Mouse (Mus musculus) v-Abl transformed pro-B cells (cell line): ENCODE results near the gene Slc25a54.

Source experiments
- in situ Hi-C, 2 experiments: fragments of 400-800 bp; cut with MboI; formaldehyde crosslinking; loops; one replicate each; pipeline ENCODE4 v1.15.1; 2025; ENCODE audit not compliant: unreplicated experiment in 2 of 2

Gene Slc25a54

GRCm38 (mm10) chr3:109080169-109080568 lies at the start of gene Slc25a54:
Gene Slc25a54, plus strand, starts transcription at chr3:109080469.
- in situ Hi-C loops, result no loop called here

GRCm38 (mm10) chr3:109030817-109031216 lies 49.5 kb upstream of the Slc25a54 start:
- in situ Hi-C loops, result no loop called here

DNA sequence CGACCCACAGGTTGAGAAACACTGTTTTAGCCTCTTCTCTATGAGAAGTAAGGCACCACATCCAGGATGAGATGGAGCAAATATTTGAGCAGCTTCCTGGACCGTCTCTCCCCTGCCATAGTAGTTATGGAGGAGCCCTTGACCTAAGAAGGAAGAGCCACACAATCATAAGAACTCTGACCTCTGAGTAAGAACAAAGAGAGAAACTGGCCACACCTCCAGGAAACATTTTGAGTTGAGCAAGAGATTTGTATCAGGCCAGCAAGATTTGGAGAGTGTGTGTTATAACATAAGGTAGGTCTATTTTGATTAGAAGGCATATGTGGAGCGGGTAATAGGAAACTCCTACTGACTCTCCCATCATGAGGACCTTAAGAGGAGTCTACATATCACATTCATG lies 48.6 kb upstream of the Slc25a54 start:
- in situ Hi-C loops, result no loop called here

- in situ Hi-C loops, result no loop called here
These were observed 48.0 kb upstream of the Slc25a54 start for GRCm38 (mm10) chr3:109032306-109032705.

GRCm38 (mm10) chr3:109034411-109034810 lies 45.9 kb upstream of the Slc25a54 start:
- in situ Hi-C loops, result no loop called here

- in situ Hi-C loops, result no loop called here
These were observed 39.4 kb upstream of the Slc25a54 start for GRCm38 (mm10) chr3:109040908-109041307.

GRCm38 (mm10) chr3:109043395-109043794 lies 36.9 kb upstream of the Slc25a54 start:
- in situ Hi-C loops, result no loop called here

DNA sequence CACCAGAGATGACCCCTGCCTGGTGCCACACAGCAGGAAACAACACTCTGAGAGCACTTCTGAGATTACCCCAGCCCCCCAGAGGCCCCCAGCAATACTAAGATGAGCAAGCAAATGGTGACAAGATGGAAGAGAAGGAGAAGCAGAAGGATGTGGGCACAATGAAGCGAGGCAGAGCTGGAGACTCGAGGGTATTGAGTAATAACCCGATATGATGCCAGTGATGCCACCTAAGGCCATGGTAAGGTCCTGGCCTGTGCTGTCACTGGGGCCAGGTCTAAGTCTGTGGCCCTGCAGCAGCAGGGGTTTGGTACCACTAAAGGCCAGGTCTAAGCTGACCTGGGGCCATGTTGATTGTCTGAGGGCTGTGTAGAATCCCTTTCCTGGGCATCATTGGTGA lies 33.8 kb upstream of the Slc25a54 start:
- in situ Hi-C loops, result no loop called here

DNA sequence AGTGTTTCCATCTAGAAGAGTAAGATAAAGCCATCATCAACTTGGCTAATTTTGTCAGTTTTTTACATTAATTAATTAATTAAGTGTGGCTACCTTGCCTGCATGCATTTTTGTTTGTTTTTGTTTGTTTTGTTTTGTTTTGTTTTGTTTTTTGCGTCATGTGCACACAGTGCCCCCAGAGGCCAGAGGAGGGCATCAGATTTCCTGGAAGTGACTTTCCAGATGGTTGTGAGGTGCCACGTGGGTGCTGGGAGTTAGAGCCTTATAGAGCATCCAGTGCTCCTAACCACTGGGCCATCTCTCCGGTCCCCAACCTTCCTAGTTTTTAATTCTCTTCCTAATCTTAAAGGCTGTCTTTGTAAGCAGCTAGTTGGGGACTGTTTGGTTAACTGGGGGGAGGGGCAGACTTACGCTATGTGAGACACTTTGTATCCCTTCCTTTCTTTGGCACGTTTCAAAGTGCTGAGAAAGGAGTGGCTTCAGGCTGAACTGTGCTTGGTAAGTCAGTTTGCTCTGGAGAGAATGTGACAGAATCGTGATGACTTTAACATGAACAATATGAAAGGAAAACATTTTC lies 32.5 kb upstream of the Slc25a54 start:
- in situ Hi-C loops, result no loop called here

GRCm38 (mm10) chr3:109051056-109051945 lies 29.0 kb upstream of the Slc25a54 start:
- in situ Hi-C loops, result loop anchor here (10.0 to 25.0 kb wide), 3 partner anchors 289 to 646 kb away; no protein-coding TSS in a partner anchor

DNA sequence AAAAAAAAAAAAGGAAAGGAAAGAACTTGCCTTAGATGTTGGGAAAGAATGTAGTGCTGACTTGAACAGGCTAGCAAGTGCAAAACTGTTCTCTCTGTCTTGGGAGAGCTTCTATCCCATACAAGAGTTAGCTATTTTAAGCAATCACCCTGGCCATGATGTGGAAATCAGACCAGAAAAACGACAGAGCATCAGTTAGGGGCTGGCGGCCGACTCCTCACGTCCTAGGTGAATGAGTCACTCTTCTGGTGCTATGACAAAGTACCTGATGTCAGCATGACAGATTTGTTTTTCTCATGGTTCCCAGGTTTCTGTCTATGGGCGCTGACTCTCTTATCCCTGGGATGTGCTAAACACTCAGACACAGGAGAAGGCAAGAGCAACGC lies 28.3 kb upstream of the Slc25a54 start:
- in situ Hi-C loops, result loop anchor here (10.0 to 25.0 kb wide), 3 partner anchors 290 to 647 kb away; no protein-coding TSS in a partner anchor

DNA sequence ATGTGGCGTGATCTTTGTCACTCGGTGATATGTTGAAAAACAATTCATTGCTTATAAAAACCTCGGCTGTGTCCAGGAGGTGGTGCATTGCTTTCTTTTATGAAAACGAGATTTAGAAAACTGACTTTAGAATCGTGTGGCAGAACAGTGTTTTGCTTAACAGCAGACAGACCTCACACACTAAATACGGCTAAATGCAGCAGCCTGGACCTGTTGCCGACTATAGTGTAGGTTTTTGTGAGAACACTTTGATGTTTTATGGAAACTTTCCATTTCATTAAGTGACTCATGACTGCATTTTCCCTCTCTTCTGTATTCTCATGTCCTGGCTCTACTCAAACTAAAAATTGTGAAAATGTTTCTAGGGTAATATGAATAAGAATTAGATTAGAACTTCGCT lies 20.4 kb upstream of the Slc25a54 start:
- in situ Hi-C loops, result loop anchor here (5.0 to 25.0 kb wide), 9 partner anchors 38 to 655 kb away; partner anchors contain the start of gene Henmt1 (in 1 of the 2)

GRCm38 (mm10) chr3:109062391-109062790 lies 17.9 kb upstream of the Slc25a54 start:
- in situ Hi-C loops, result loop anchor here (5.0 to 25.0 kb wide), 9 partner anchors 40 to 658 kb away; partner anchors contain the start of gene Henmt1 (in 1 of the 2)

DNA sequence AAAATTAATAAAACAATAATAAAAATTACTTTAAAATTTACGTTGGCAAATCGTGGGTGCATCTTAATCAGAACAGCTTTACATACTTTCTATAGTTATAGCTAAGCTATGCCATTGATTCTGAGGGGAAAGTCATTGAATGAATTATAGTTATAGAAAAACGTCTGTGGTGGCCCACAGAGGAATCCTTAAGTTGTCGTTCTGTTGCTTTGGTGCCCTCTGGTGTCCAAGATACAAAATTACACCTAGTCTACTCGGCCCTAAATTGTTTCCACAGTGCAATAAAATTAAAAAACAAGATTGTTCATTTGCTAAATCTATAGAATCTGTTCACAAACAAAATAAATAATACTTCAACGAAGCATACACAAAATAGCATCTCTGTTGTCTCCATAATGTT lies 17.3 kb upstream of the Slc25a54 start:
- in situ Hi-C loops, result loop anchor here (5.0 to 25.0 kb wide), 9 partner anchors 41 to 658 kb away; partner anchors contain the start of gene Henmt1 (in 1 of the 2)

DNA sequence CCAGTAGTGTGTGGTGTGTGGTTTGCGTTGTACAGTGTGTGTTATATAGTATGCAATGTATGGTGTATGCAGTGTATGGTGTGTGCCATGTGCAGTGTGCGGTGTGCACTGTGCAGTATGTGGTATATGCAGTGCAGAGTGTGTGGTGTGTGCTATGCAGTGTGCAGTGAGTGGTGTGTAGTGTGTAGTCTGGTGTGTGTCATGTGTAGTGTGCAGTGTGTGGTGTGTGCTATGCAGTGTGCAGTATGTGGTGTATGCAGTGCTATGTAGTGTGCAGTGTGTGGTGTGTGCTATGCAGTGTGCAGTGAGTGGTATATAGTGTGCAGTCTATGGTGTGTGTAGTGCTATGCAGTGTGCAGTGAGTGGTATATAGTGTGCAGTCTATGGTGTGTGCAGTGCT lies 4.1 kb downstream of the Slc25a54 start:
- in situ Hi-C loops, result no loop called here

GRCm38 (mm10) chr3:109088460-109088859 lies 8.2 kb downstream of the Slc25a54 start:
- in situ Hi-C loops, result no loop called here

- in situ Hi-C loops, result no loop called here
These were observed 24.4 kb downstream of the Slc25a54 start for GRCm38 (mm10) chr3:109104702-109105101.

- in situ Hi-C loops, result no loop called here
These were observed 36.9 kb downstream of the Slc25a54 start for GRCm38 (mm10) chr3:109117136-109117535.

DNA sequence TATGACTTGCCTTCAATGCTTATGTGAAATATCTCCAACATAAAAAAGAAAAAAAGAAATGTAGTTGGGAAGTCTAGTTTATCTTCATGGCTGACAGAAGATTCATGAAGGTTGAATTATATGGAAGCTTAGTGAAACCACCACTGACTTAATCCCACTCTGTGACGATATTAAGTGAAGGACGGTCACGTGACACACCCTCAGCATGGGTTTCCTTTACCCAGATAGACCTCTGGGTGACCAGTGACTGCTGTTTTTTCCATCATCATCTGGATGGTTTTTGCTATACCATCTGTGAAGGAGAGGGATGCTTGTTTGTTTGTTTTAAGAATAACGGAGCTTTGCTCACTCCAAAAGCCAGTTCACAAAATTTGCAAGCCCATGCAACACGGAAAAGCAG lies 39.3 kb downstream of the Slc25a54 start:
- in situ Hi-C loops, result no loop called here

GRCm38 (mm10) chr3:109119973-109120372 lies 39.7 kb downstream of the Slc25a54 start:
- in situ Hi-C loops, result no loop called here

DNA sequence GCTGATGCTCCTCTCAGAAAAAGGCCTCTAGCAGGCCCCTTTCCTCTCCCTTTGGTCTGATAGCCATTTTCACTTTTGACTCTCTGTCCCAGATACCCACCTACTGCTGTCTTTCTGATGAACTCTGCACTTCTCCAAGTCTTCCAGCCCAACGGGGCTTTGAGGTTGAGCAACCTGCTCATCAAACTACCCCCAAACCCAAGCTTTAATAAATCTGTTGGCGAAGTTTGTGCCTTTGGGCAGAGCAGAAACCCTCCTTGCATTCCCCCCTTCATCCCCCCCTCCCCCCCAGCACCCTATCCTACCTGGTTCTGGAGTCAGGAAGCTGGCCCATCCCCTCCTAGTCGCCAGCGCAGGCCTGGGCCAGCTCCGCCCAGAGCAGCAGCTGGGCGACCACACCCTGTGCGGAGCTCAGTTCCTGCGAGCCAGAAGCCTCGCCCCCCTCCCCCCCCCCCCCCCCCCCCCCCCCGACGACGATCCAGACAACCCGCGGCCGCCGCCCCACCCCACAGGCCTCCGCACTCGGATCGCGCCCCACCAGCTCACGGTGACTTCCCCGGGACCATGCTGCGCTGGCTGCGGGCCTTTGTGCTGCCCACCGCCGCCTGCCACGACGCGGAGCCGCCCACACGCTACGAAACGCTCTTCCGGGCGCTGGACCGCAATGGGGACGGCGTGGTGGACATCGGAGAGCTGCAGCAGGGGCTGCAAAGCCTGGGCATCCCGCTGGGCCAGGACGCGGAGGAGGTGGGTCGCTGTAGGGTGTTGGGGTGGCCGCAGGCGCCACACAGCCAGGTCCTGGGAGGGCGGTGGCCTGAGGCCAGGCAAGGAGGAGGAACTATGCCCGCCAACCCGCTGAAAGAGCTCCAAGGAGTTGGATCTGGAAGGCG lies 42.6 kb downstream of the Slc25a54 start, which contains the start of gene Slc25a24:
TSS of gene Slc25a24 (plus strand) at position 509 of the 890 bp plus-strand sequence.
- in situ Hi-C loops, result no loop called here
